ENCODE assay signal across 8 mouse cellular contexts in the genomic region with DNA sequence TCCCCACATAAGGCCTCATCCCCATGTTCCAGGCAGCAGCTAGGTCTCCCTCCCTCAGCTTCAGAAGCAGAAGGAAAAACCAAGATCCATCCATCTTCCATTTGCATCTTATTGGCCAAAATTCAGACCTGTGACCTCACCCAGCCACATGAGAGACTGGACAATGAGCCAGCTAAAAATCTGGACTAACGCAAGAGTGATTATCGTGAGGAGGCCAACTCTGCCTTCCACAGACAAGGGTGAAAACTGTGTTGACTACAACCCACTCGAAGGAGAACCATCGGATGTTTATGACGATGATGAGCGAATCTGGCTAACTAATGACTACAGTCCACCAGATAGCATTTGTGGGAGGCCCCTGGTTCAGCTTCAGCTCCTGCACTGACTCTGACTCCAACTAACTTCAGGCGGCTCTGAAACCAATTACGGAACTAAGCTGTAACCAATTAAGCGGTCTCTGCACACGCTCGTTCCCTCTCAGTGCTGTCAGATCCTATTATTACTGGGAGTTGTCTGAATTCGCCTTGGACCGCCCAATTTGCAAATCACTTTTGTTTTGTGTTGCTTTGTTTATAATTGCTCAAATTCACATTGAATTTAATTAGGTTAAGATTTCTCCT. TPM values are rescaled to one million over a fixed set of nuclear protein-coding genes. Genes with fewer than 3 reads are reported as not detected.
DNase-seq lines count a peak whose midpoint lies in the region; ATAC-seq and TF ChIP-seq lines count a peak whose summit lies in the region.

No protein-coding gene starts in this region.

- WGBS in neural tube, embryonic 13.5 days = 74% methylated on average over 13 of the region's 13 CpGs
- WGBS in hindbrain, embryonic 14.5 days = 70% methylated on average over 13 of the region's 13 CpGs

- H3K9me3 ChIP-seq in neural tube, embryonic 13.5 days = no peaks in the 10 kb centered on the region
- no peaks in the 10 kb centered on the region for H3K9me3 ChIP-seq in hindbrain, embryonic 14.5 days (ENCODE audit: control insufficient read depth, low read length)

- no peak for DNase-seq in gastrocnemius, adult 2 months
- no peak for DNase-seq in gastrocnemius, adult 8-10 months (ENCODE audit: low spot score in 2 of 2)
- no peak for DNase-seq in neural tube, embryonic 10.5 days (ENCODE audit: extremely low spot score, low spot score)
- DNase-seq in hindbrain, embryonic 14.5 days (ENCODE audit: low spot score) = no peak
- DNase-seq in left cerebral cortex, postnatal 36 days (ENCODE audit: low spot score in 2 of 2) = no peak
- no peak for DNase-seq in frontal cortex, postnatal 25 days (ENCODE audit: low spot score in 2 of 2)

- peaks cover 53% of the 10 kb centered on the region for H3K4me1 ChIP-seq in neural tube, embryonic 13.5 days (replicated peaks)
- H3K4me1 ChIP-seq in hindbrain, embryonic 14.5 days (replicated peaks; ENCODE audit: control insufficient read depth, insufficient read depth, low read length) = peaks cover 30% of the 10 kb centered on the region

- intact Hi-C loops in gastrocnemius, adult 2 months (cut with DNase I) = no loop called here
- intact Hi-C loops in left cerebral cortex, postnatal 36 days (cut with DNase I) = no loop called here

- no peaks in the 10 kb centered on the region for H3K27me3 ChIP-seq in neural tube, embryonic 13.5 days
- no peaks in the 10 kb centered on the region for H3K27me3 ChIP-seq in hindbrain, embryonic 14.5 days (ENCODE audit: control insufficient read depth, insufficient read depth, low read length)

- no peak overlapping the region for H3K9ac ChIP-seq in neural tube, embryonic 13.5 days
- H3K9ac ChIP-seq in hindbrain, embryonic 14.5 days = no peak overlapping the region

- peak overlapping the region; percentile 67; the same call in 1 of the 2 replicates for H3K27ac ChIP-seq in gastrocnemius, adult 2 months
- H3K27ac ChIP-seq in neural tube, embryonic 13.5 days (replicated peaks) = peak overlapping the region; percentile 95
- 0 out of 2 replicates have a peak overlapping the region, but pooled peaks have one; percentile 79 for H3K27ac ChIP-seq in hindbrain, embryonic 14.5 days

- ATAC-seq in neural tube, embryonic 13.5 days (ENCODE audit: low read depth) = no peak
- ATAC-seq in hindbrain, embryonic 14.5 days (ENCODE audit: low FRiP score) = no peak
- ATAC-seq in monocyte, adult 5-6 weeks (replicated peaks; ENCODE audit: insufficient number of reproducible peaks, low FRiP score, low TSS enrichment, poor library complexity, severe bottlenecking) = no peak

- no peak for TF ChIP-seq CTCF in gastrocnemius, adult 2 months (IDR thresholded peaks at IDR 0.05)

- peaks cover 10% of the 10 kb centered on the region for H3K36me3 ChIP-seq in neural tube, embryonic 13.5 days
- peaks cover 10% of the 10 kb centered on the region for H3K36me3 ChIP-seq in hindbrain, embryonic 14.5 days (replicated peaks; ENCODE audit: control insufficient read depth, insufficient read depth)

- no peak overlapping the region for H3K4me3 ChIP-seq in gastrocnemius, adult 2 months
- no peak overlapping the region for H3K4me3 ChIP-seq in neural tube, embryonic 13.5 days
- no peak overlapping the region for H3K4me3 ChIP-seq in hindbrain, embryonic 14.5 days (replicated peaks; ENCODE audit: low read length)

- H3K4me2 ChIP-seq in neural tube, embryonic 13.5 days = no peak overlapping the region
- no peak overlapping the region for H3K4me2 ChIP-seq in hindbrain, embryonic 14.5 days (replicated peaks)

RNA-seq across cellular contexts. Expression of gene Mfap4, which starts 1.9 kb away (rescaled TPM):
- 10 to 100 TPM in 1 of 2 experiments, 1 to 10 TPM in 1; 6.9 to 36.6 TPM for total RNA-seq in gastrocnemius, adult 2 months (2021)
- 1 to 10 TPM; 3.1 to 7.2 (median 4.4) TPM for total RNA-seq in gastrocnemius, adult 8-10 months (2022)
- 91.0 and 108 TPM in 2 replicates for polyA plus RNA-seq in neural tube, embryonic 13.5 days (2015; fragmentation: Nextera tagmentation; extraction: Ambion mirVana)
- 52.4 and 56.6 TPM in 2 replicates for polyA plus RNA-seq in hindbrain, embryonic 14.5 days (2014; fragmentation: Nextera tagmentation; extraction: Ambion mirVana)
- not detected in 3 replicates for total RNA-seq in monocyte, adult 5-6 weeks (2017)
- 1 to 10 TPM; 2.6 to 3.3 TPM for total RNA-seq in left cerebral cortex, postnatal 36 days (2021)

RNA-seq across cellular contexts. Expression of gene Mapk7, which starts 10.9 kb away (rescaled TPM):
- 1 to 10 TPM; 2.7 to 2.9 TPM for total RNA-seq in gastrocnemius, adult 2 months (2021)
- total RNA-seq in gastrocnemius, adult 8-10 months (2022) = 1 to 10 TPM; 2.0 to 4.6 (median 2.3) TPM
- polyA plus RNA-seq in neural tube, embryonic 13.5 days (2015; fragmentation: Nextera tagmentation; extraction: Ambion mirVana) = 73.6 and 85.1 TPM in 2 replicates
- 57.9 and 61.6 TPM in 2 replicates for polyA plus RNA-seq in hindbrain, embryonic 14.5 days (2014; fragmentation: Nextera tagmentation; extraction: Ambion mirVana)
- 14.7 to 31.5 TPM (median 15.7 TPM) in 3 replicates for total RNA-seq in monocyte, adult 5-6 weeks (2017)
- total RNA-seq in left cerebral cortex, postnatal 36 days (2021) = 10 to 100 TPM; 21.6 to 22.9 TPM

RNA-seq across cellular contexts. Expression of gene B9d1, which starts 21.6 kb away (rescaled TPM):
- 1 to 10 TPM; 3.4 to 7.0 TPM for total RNA-seq in gastrocnemius, adult 2 months (2021)
- 1 to 10 TPM; 2.9 to 7.2 (median 4.7) TPM for total RNA-seq in gastrocnemius, adult 8-10 months (2022)
- 36.4 and 36.5 TPM in 2 replicates for polyA plus RNA-seq in neural tube, embryonic 13.5 days (2015; fragmentation: Nextera tagmentation; extraction: Ambion mirVana)
- 26.5 and 37.4 TPM in 2 replicates for polyA plus RNA-seq in hindbrain, embryonic 14.5 days (2014; fragmentation: Nextera tagmentation; extraction: Ambion mirVana)
- total RNA-seq in monocyte, adult 5-6 weeks (2017) = not detected in 3 replicates
- 10 to 100 TPM; 40.3 to 44.4 TPM for total RNA-seq in left cerebral cortex, postnatal 36 days (2021)

RNA-seq across cellular contexts. Expression of gene Rnf112, which starts 29.4 kb away (rescaled TPM):
- under 1 TPM in 1 of 2 experiments, not detected in 1; 0.11 TPM for total RNA-seq in gastrocnemius, adult 2 months (2021)
- total RNA-seq in gastrocnemius, adult 8-10 months (2022) = under 1 TPM in 1 of 4 experiments, not detected in 3; 0.08 TPM
- 13.1 and 14.2 TPM in 2 replicates for polyA plus RNA-seq in neural tube, embryonic 13.5 days (2015; fragmentation: Nextera tagmentation; extraction: Ambion mirVana)
- 8.4 and 9.8 TPM in 2 replicates for polyA plus RNA-seq in hindbrain, embryonic 14.5 days (2014; fragmentation: Nextera tagmentation; extraction: Ambion mirVana)
- not detected in 3 replicates for total RNA-seq in monocyte, adult 5-6 weeks (2017)
- total RNA-seq in left cerebral cortex, postnatal 36 days (2021) = 100 to 1,000 TPM; 274 to 345 TPM

Comparison
In these comparisons a context has a peak if more than half of its experiments do, and no peak if none do; other contexts are left out.
1. RNA of gene B9d1, which starts 21.6 kb away (total RNA-seq): 40.3 to 44.4 TPM in left cerebral cortex, postnatal 36 days; 3.4 to 7.0 TPM in gastrocnemius, adult 2 months, 2.9 to 7.2 TPM in gastrocnemius, adult 8-10 months and not detected in monocyte, adult 5-6 weeks; every median in the first group is over 4 times any median in the second.
2. Peak in every context shown above with its lines, with median percentiles within 50 percentile points of each other: H3K27ac ChIP-seq.